Mouse (Mus musculus) forebrain, embryonic 14.5 days (tissue): Measurements from ENCODE around the gene Npas3. TPM values are rescaled to one million over a fixed set of nuclear protein-coding genes. Genes with fewer than 3 reads are reported as not detected.
A peak's percentile ranks its signal among the peaks of the same experiment; 100 is the strongest.

Experiments used
- ATAC-seq: fragments of 200-750 bp; cut with Nextera tagmentation; 2 replicates; pipeline ENCODE4 v1.8.0; 2017; ENCODE audit warnings: mild to moderate bottlenecking, moderate library complexity
- DNase-seq: peaks from one replicate; pipeline ENCODE4 v3.0.0-alpha.2; 2015; ENCODE audit warnings: low spot score
- H3K27ac ChIP-seq: fragments of 300-500 bp; sonication (generic); 2 replicates; pipeline ENCODE4 v1.5.1; 2014; ENCODE audit warnings: low read depth, mild to moderate bottlenecking, control low read depth, low read length, moderate library complexity
- H3K27me3 ChIP-seq: fragments of 300-500 bp; sonication (generic); replicated peaks from 2 replicates; pipeline ENCODE4 v1.6.1; 2014; ENCODE audit warnings: low read length, control low read depth, mixed read lengths; ENCODE audit not compliant: control insufficient read depth, insufficient read depth
- H3K36me3 ChIP-seq: fragments of 300-500 bp; sonication (generic); 2 replicates; pipeline ENCODE4 v1.6.1; 2014; ENCODE audit warnings: low read length, control low read depth; ENCODE audit not compliant: control insufficient read depth, insufficient read depth
- H3K4me1 ChIP-seq: fragments of 300-500 bp; sonication (generic); 2 replicates; pipeline ENCODE4 v1.6.1; 2014; ENCODE audit warnings: antibody characterized with exemption, low read length, control low read depth; ENCODE audit not compliant: control insufficient read depth, insufficient read depth
- H3K4me2 ChIP-seq: fragments of 300-500 bp; sonication (generic); 2 replicates; pipeline ENCODE4 v1.6.1; 2014; ENCODE audit warnings: mild to moderate bottlenecking, control low read depth, low read length
- H3K4me3 ChIP-seq: fragments of 300-500 bp; sonication (generic); 2 replicates; pipeline ENCODE4 v1.5.1; 2014; ENCODE audit warnings: low read depth, low read length, control low read depth
- H3K9ac ChIP-seq: fragments of 300-500 bp; sonication (generic); 2 replicates; pipeline ENCODE4 v1.6.1; 2014; ENCODE audit warnings: mild to moderate bottlenecking, low read length, control low read depth, moderate library complexity
- H3K9me3 ChIP-seq: fragments of 300-500 bp; sonication (generic); replicated peaks from 2 replicates; pipeline ENCODE4 v1.6.1; 2016; ENCODE audit warnings: low read length, control low read depth, mixed read lengths; ENCODE audit not compliant: control insufficient read depth
- WGBS: fragments of 180-500 bp; shearing (Covaris S2); extraction: QIAGEN DNeasy Blood & Tissue Kit; methylation state at CpG from one replicate; pipeline ENCODE4 v1.1.7; 2014; 5-methylcytosine and 5-hydroxymethylcytosine counted together
- polyA plus RNA-seq: library from polyadenylated mRNA; unstranded; fragments of >200 nt; fragmentation: Nextera tagmentation; extraction: Ambion mirVana; gene quantifications from 2 replicates; pipeline ENCODE4 v1.2.1, GENCODE M21; 2014

Gene Npas3
- polyA plus RNA-seq, 1 experiment from 2014 or later = 12.9 TPM

DNA sequence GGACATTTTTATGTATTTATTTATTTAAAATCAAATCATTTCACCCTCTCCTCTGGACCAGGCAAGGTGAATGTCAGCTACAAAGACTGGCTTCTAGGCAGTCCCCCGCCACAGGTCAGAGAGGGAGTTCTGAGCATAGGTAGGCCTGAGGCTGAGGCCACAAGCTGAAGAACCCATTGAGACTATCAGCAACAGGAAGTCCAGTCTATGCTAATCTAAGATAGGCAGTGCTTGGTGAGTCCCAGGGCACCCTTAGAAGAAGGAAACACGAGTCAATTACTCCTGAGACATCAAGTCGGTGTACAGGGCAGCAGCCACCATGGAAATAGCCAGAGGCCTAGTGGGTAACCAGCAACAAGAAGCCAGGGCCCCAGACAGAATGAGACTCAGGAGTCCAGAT lies 857.5 kb downstream of the Npas3 start:
- whole genome bisulfite sequencing = 85% methylated on average over 3 of the region's 3 CpGs
- H3K36me3 ChIP-seq = no peaks in the 10 kb centered on the region
- no peak overlapping the region for H3K4me2 ChIP-seq
- H3K4me1 ChIP-seq = no peaks in the 10 kb centered on the region
- H3K4me3 ChIP-seq = no peak overlapping the region
- H3K27ac ChIP-seq = no peak overlapping the region
- DNase-seq (no peak), ATAC-seq (no peak)
- H3K9me3 ChIP-seq = no peaks in the 10 kb centered on the region
- no peak overlapping the region for H3K9ac ChIP-seq
- H3K27me3 ChIP-seq = no peaks in the 10 kb centered on the region

DNA sequence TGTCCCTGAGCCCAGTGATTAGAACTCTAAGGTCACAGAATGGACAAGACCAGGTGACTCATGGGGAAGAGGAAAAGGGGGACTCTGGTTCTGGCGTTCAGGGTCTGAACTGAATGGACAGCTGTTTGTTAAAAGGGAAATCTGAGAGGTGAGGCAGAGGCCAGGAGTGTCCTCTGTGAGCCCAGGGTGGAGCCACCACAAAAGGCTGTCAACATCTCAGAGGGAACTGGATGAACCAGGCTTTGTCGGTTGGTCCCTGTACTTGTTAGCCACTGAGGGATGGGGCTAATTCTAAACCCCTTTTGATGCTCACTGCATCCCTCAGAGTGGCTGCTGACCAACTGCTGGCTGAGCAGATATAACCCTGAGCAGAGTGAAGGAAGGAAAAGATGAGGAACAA lies 861.9 kb downstream of the Npas3 start:
- Histone ChIP-seq H3K4me2 (no peak overlapping the region), H3K4me1 (no peaks in the 10 kb centered on the region), H3K36me3 (no peaks in the 10 kb centered on the region), H3K9ac (no peak overlapping the region), H3K9me3 (no peaks in the 10 kb centered on the region), H3K4me3 (no peak overlapping the region), H3K27me3 (no peaks in the 10 kb centered on the region), H3K27ac (no peak overlapping the region)
- DNase-seq = no peak
- 28% methylated on average over 2 of the region's 2 CpGs for WGBS
- ATAC-seq = no peak

DNA sequence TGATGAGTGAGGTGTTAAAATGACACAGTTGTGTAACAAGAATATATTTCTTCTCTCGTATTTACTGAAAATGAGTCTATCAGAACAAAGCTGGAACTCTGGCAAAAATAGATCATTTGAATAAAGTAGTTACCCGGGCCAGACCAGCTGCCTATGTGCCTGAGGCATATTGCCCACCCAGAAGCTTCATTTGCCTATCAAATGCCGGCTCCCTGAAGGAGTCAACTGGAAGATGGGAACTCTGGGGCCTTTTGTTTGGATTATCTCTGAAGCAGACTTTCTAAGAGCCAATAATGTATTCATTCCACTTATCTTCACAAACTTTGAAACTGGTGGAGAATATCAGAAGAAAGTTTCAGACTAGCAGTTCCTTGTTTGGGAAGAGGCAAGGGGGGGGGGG lies 862.5 kb downstream of the Npas3 start:
- H3K36me3 ChIP-seq = no peaks in the 10 kb centered on the region
- no peaks in the 10 kb centered on the region for H3K4me1 ChIP-seq
- no peak overlapping the region for H3K27ac ChIP-seq
- H3K4me3 ChIP-seq = no peak overlapping the region
- DNase-seq = peak; percentile 46
- 19% methylated on average over 3 of the region's 3 CpGs for WGBS
- H3K9me3 ChIP-seq = no peaks in the 10 kb centered on the region
- no peak overlapping the region for H3K4me2 ChIP-seq
- no peaks in the 10 kb centered on the region for H3K27me3 ChIP-seq
- no peak for ATAC-seq
- no peak overlapping the region for H3K9ac ChIP-seq

DNA sequence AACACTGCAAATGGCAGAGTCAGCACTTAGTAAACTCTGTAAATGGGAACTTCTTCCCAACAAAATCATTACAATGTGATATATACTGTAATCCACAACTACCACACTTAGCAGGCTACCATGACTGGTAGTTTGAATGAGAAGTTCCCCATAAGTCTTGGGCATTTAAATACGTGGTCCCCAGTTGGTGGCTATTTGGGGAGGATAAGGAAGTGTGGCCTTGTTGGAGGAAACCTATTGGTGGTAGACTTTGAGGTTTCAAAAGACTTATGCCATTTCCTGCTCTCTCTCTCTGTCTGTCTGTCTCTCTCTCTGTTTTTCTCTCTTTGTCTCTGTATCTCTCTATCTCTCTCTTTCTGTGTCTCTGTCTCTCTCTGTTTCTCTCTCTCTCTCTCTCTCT lies 871.9 kb downstream of the Npas3 start:
- Histone ChIP-seq H3K4me1 (no peaks in the 10 kb centered on the region), H3K36me3 (no peaks in the 10 kb centered on the region), H3K27ac (no peak overlapping the region), H3K4me2 (no peak overlapping the region), H3K9ac (no peak overlapping the region), H3K9me3 (no peaks in the 10 kb centered on the region), H3K27me3 (no peaks in the 10 kb centered on the region), H3K4me3 (no peak overlapping the region)
- DNase-seq = no peak
- WGBS = 71% methylated on average over 1 of the region's 1 CpGs
- ATAC-seq = no peak

DNA sequence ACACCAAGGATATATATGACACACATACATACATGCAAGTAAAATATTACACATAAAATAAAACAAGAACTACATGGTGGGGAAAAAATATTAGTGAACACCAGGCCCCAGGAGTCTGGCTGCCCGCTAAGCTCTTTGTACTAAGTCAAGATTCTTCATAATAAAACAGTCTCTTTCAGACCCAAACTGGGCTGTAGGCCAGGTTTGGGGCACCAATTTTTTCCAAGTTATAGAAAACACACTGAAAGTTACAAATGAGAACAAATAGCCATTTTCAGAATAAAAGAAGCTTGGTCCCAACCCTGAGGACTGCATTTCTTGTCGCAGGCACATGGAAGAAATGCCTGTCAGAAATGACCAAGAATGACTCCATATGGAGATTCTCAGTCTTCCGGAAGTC lies 872.8 kb downstream of the Npas3 start:
- H3K27me3 ChIP-seq = no peaks in the 10 kb centered on the region
- WGBS = 49% methylated on average over 3 of the region's 3 CpGs
- peak; percentile 36 for DNase-seq

More for the DNA sequence above, 872.8 kb downstream of the Npas3 start:
- no peak overlapping the region for H3K9ac ChIP-seq
- H3K4me2 ChIP-seq = no peak overlapping the region
- H3K9me3 ChIP-seq = no peaks in the 10 kb centered on the region
- H3K4me3 ChIP-seq = no peak overlapping the region
- H3K27ac ChIP-seq = no peak overlapping the region
- ATAC-seq = no peak
- H3K4me1 ChIP-seq = no peaks in the 10 kb centered on the region
- H3K36me3 ChIP-seq = no peaks in the 10 kb centered on the region
